15 mouse cellular contexts compared by ENCODE assay signal in the genomic region with DNA sequence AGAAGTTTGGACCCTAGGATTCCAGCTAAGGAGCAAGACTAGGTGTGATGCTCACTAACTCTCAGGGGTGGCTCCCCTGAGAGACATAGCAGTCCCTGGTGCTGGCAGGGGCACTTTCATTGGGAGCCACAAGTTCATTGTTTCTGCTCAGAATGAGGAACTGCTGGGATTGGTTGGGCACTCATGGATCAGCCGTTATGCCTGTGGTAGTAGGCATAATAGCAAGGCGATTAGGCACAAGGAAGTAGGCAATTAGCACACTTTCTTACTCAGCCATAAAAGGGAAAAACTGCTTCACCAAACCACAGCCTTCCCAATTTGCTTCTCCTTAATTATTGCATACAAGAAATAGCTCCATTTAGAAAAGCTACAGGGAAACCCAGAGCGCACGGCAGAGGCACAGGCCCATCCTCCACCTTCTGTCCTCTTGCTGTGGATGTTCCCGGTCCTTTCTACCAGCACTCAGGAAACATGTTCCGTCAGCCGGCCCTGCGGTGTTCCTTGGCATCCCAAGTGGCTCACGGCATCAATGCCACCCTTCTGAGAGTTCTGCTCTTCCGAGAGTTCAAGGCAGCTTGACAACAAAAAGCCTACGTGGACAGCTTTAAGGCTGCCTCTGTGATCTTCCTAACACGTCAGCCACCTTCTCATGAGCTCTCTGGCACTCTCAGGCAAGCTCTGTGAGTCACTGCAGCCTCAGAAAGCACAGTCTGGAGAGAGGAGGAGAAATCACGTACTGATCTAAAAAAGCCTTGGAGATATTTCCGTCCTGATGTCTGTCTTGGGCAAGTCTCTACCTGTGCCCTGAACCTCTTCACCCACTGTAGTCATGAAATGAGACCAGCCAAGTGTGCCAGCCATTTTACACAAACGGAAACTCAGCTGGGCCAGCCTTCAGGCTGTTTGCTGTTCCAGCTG. TPM values are rescaled to one million over a fixed set of nuclear protein-coding genes. Genes with fewer than 3 reads are reported as not detected.
A peak's percentile ranks its signal among the peaks of the same experiment; 100 is the strongest.
DNase-seq lines count a peak whose midpoint lies in the region; ATAC-seq and TF ChIP-seq lines count a peak whose summit lies in the region.
"Had no signal": no experiment of that assay in that cellular context is flagged by ENCODE, and none has a peak within 500 bp of the region (broad histone marks: within the 10 kb centered on the region; RNA-seq: fewer than 3 reads in every experiment).

No protein-coding gene starts in this region.

- TF ChIP-seq EP300 in stomach, postnatal 0 days (optimal IDR thresholded peaks at IDR 0.05), result no peak

- intact Hi-C loops in heart, postnatal 36 days (cut with DNase I), result no loop called here

- H3K9ac ChIP-seq in stomach, postnatal 0 days (ENCODE audit: low read length), result no peak overlapping the region
- H3K9ac ChIP-seq: lung, embryonic 14.5 days had no signal

- 0 out of 2 replicates have a peak, but pooled peaks cover 3% of the 10 kb centered on the region for H3K4me1 ChIP-seq in stomach, postnatal 0 days (replicated peaks; ENCODE audit: control insufficient read depth, insufficient read depth)

- 0 out of 2 replicates have a peak overlapping the region, but pooled peaks have one; percentile 49 for H3K27ac ChIP-seq in stomach, postnatal 0 days (replicated peaks)

- no peaks in the 10 kb centered on the region for H3K9me3 ChIP-seq in stomach, postnatal 0 days (ENCODE audit: control insufficient read depth, low read length)

- no peak for DNase-seq in frontal cortex, postnatal 10 days (ENCODE audit: low spot score in 2 of 2)
- peak; percentile 56 to 66 for DNase-seq in right cerebral cortex, adult 2 months (ENCODE audit: low spot score in 2 of 2)
- no peak for DNase-seq in right cerebral cortex, postnatal 10 days (ENCODE audit: low spot score in 2 of 2)
- peak; percentile 69 to 75 for DNase-seq in left cerebral cortex, adult 9 months (ENCODE audit: low spot score in 2 of 2)
- DNase-seq in stomach, postnatal 0 days (ENCODE audit: low spot score), result no peak
- no peak for DNase-seq in spleen, adult 12 weeks (ENCODE audit: low spot score)
- DNase-seq in heart, postnatal 36 days, result no peak
- DNase-seq: cerebellum, postnatal 14 days; heart, adult 18-20 months; lung, embryonic 14.5 days; thymus, postnatal 14 days had no signal

- WGBS in stomach, postnatal 0 days, result 61% methylated on average over 15 of the region's 15 CpGs

- TF ChIP-seq CTCF in stomach, postnatal 0 days (IDR thresholded peaks at IDR 0.05; ENCODE audit: low read depth), result no peak

- no peaks in the 10 kb centered on the region for H3K36me3 ChIP-seq in stomach, postnatal 0 days (ENCODE audit: control insufficient read depth, insufficient read depth, low read length)

- H3K4me3 ChIP-seq in stomach, postnatal 0 days (ENCODE audit: low read depth, low read length), result no peak overlapping the region

- H3K27me3 ChIP-seq in stomach, postnatal 0 days (ENCODE audit: control insufficient read depth, insufficient read depth, low read length), result no peaks in the 10 kb centered on the region

- ATAC-seq in frontal cortex, adult (ENCODE audit: low TSS enrichment), result peak; percentile 89
- ATAC-seq in stomach, postnatal 0 days (ENCODE audit: low FRiP score, low TSS enrichment), result no peak

- no peak overlapping the region for H3K4me2 ChIP-seq in stomach, postnatal 0 days (replicated peaks; ENCODE audit: low read depth)
- H3K4me2 ChIP-seq: lung, embryonic 14.5 days had no signal

RNA-seq across cellular contexts. Expression of a gene that starts 6.2 kb away (rescaled TPM):
- not detected in 2 replicates for polyA plus RNA-seq in stomach, postnatal 0 days (2015; fragmentation: Nextera tagmentation; extraction: Ambion mirVana)
- not detected for total RNA-seq in heart, postnatal 36 days (2021)
- total RNA-seq: heart, adult 18-20 months had no signal
- polyA plus RNA-seq: C2C12; lung, embryonic 14.5 days had no signal

RNA-seq across cellular contexts. Expression of a gene that starts 10.8 kb away (rescaled TPM):
- not detected in 2 replicates for polyA plus RNA-seq in stomach, postnatal 0 days (2015; fragmentation: Nextera tagmentation; extraction: Ambion mirVana)
- not detected for total RNA-seq in heart, postnatal 36 days (2021)
- total RNA-seq: heart, adult 18-20 months; neutrophil, adult 5-6 weeks had no signal
- polyA plus RNA-seq: C2C12; kidney, embryonic 14.5 days; lung, embryonic 14.5 days had no signal

RNA-seq across cellular contexts. Expression of a gene that starts 22.4 kb away (rescaled TPM):
- polyA plus RNA-seq in stomach, postnatal 0 days (2015; fragmentation: Nextera tagmentation; extraction: Ambion mirVana), result 0.41 and 0.68 TPM in 2 replicates
- not detected for total RNA-seq in heart, postnatal 36 days (2021)
- total RNA-seq: heart, adult 18-20 months had no signal
- polyA plus RNA-seq: C2C12; kidney, embryonic 14.5 days; lung, embryonic 14.5 days had no signal

RNA-seq across cellular contexts. Expression of a gene that starts 34.7 kb away (rescaled TPM):
- polyA plus RNA-seq in stomach, postnatal 0 days (2015; fragmentation: Nextera tagmentation; extraction: Ambion mirVana), result 0.51 and 0.73 TPM in 2 replicates
- total RNA-seq in heart, postnatal 36 days (2021), result 1 to 10 TPM in 1 of 2 experiments, under 1 TPM in 1; 0.47 to 1.0 TPM

RNA-seq across cellular contexts. Expression of a gene that starts 40.7 kb away (rescaled TPM):
- 17.7 and 19.0 TPM in 2 replicates for polyA plus RNA-seq in stomach, postnatal 0 days (2015; fragmentation: Nextera tagmentation; extraction: Ambion mirVana)
- total RNA-seq in heart, postnatal 36 days (2021), result 10 to 100 TPM; 17.6 to 18.1 TPM

Comparison
In these comparisons a context has a peak if more than half of its experiments do, and no peak if none do; other contexts are left out.
1. DNase-seq: peak in right cerebral cortex, adult 2 months (2 of 2) and left cerebral cortex, adult 9 months (2 of 2); none in frontal cortex, postnatal 10 days (0 of 2), right cerebral cortex, postnatal 10 days (0 of 2), stomach, postnatal 0 days (single experiment), spleen, adult 12 weeks (single experiment) and heart, postnatal 36 days (0 of 2).